Mouse (Mus musculus) left cerebral cortex, adult 11 months (tissue): ENCODE results near the gene Sepsecs.

ENCODE experiments used
- DNase-seq: peaks from one replicate; pipeline ENCODE4 v3.0.0; 2022; ENCODE audit warnings: low spot score

Gene Sepsecs

DNA sequence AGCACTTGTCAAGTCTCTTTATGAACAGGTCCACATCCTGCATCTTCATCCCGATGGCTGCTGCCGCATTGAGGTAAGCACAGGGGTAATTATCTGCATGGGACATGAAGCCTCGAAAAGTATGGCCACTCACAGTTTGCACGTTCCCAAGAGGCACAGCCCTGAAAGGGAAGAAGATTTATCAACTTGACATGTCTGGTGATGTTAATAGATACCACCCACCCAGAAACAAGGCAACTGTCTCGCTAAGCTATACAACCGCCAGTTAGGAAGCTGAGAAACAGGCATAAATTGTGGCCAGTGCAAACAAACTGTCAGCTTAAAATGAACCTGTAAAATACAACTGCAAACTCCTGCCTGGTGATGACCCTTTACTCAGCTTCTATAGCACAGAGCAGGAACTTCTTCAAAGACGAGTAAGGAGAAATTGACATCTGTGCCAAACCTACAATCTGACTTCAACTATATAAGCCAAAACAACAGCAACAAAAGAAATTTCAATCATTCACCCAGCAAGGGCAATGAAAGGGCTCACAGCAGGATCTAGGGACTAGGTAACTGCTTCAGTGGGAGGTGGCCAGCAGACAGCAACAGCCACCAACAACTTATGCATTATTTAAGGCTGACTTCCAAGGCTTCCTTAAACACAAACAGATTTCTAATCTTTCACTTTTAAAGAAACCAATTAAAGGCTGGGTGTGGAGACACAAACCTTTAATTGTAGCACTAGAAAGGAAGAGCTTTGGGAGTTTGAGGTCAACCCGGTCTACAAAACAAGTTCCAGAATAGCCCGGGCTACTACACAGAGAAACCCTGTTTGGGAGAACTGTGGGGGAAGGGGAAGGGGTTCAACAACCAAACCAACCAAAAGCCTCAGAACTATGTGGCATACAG is 25.3 kb downstream of the Sepsecs start:
- DNase-seq: no peak

DNA sequence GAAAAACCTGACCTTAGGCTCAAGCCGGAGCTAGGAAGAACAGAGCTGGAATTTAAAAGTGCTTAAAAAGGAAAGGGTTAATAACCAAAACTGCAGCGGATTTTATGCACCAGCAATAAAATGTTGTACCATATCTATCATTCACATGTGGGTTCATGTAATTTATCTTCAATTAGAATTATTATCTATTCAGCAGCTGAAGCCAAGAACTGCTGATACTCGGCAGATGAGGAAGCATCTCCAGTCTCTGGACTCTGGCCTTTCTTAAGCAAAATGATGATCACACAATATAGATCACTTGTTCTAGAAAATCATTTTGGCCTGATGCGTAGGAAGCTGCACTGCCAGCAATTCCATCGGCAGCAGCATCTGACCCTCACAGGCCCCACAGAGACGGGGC is 27.8 kb downstream of the Sepsecs start:
- DNase-seq: no peak

DNA sequence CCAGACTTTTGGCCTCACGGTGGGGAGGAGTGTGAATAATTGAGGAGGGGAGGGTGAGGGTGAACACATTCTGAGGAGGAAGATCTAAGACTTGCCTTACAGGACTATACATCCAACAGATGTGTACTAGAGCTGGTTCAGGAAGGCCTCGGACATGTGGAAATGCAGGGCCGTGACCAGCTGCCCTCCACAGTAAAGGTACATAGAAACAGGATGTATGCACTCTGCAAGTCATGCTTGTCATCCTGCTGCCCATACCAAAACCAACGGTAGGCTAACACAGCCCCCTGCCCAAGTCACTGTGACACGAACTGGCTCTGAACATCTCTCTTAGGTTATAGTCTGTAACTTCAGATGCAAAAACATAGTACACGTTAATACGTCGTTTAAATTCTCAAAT is 30.6 kb downstream of the Sepsecs start:
- no peak for DNase-seq

DNA sequence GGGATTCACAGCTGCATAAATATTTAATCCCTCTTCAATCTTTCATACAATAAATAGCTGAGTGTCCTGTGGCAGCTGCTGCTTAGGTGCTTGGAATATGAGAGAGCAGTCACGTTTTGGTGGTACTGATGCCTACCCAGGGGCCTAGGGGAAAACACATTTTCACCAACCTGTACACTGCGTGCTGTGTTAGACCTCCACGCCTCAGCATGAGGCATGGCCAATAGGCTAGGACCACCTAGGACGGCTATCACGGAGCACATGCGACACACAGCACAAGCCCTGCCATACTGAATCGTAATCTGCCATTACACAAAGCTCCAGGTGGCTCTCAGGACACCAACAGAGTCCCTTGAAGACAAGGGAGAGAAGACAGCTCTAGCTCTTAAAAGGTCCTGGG is 31.5 kb downstream of the Sepsecs start:
- DNase-seq: no peak

DNA sequence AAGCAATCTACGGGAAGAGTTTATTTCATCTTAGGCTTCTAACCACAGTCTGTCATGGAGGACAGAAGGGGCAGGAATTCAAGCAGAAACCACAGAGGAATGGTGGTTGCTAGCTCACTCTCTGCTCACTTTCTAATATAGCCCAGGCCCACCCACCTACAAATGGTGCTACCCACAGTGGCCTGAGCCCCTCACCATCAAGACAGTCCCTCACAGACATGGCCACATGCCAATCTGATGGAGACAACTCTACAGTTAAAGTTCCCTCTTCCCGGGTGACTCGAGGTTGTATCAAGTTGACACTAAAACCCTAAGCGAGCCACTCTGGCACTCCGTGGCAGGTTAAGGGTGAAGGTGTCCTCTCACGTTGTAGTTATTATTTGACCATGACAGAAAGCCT is 32.6 kb downstream of the Sepsecs start:
- no peak for DNase-seq

DNA sequence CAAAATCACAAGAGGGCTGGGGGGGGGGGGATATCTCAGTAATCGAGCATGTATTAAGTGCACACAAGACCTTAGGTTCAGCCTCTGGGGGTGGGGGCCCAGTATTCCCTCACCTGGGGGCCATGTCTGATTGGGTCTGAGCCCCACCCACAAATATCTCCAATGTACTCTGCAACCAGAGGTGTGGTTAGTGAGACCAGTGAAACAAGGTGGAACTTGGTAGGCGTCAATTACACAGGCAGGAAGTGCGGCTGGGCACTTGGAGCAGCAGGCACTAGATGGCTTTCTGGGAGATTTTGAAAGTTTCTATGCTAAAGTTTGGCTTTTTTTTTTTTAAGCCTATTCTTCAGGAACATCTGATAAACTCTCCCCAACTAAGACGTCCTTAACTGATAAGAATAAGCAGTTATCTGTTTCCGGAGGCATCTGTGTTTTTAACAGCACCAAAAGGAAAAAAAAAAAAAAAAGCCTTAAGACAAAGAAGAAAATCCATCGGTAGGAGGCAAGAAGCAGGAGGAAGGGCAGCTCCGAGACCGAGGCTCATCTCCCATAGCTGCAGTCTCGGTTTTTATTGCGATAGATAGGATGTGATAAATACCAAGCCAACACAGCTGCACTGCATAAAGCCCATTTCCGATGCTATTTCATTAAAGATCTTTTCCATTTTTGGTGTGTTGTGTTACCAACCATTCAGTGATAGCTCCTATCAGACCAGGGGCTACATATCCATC is 33.3 kb downstream of the Sepsecs start:
- DNase-seq: no peak

DNA sequence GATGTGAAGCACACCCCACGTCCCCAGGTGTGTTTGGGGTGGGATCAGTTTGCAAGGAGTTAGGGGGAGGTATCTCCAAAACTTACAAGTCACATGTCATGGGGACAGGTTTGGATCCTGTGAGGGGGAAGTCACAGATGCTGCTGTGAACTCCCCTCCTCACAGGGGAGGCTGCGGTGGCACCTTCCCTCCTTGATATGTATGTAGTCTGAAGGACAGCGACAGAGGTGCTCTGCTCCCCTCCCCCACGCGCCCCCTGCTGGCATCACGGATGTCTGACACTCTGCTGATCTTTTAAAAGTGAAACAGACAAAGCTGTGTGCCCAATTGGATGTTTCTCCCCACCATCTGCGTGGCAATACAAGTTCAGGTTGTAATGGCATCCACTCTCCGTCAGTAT is 35.5 kb downstream of the Sepsecs start:
- DNase-seq: no peak

DNA sequence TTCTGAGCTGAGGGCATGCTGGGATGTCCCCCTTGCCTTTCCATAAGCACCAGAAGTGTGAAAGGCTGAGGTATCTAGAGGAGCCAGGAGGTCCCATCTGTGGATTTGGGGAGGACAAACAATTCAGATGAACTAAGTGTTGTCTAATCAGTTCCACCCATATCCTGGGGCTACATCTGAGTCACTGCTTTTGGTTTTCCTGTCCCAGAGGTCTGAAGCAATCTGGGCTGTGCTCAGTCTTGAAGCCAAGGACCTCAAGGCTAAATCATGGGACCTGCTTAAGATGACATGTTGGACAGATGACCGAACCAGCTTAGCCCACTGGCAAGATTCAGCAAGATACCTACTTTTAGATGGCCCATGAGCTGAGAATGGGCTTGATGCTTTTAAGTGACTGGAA is 39.0 kb downstream of the Sepsecs start:
- DNase-seq: no peak

DNA sequence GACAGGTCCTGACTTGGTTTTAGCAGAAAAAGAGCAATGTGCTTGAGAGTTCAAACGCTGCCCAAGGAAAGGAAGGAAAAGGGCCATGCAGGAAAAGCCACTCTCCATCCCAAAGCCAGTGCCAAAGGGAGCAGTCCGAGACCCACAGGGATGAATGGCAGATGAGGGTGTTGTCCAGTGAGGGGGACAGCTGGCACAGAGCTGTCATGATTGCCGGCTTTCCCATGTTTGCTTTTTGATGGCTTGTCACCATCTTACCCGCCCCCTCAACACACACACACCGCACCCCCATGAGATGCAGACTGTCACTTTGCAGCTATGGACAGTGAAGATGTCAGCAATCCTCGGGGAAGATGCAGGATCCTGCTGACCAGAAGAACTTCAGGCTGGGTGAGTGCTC is 40.3 kb downstream of the Sepsecs start:
- no peak for DNase-seq

DNA sequence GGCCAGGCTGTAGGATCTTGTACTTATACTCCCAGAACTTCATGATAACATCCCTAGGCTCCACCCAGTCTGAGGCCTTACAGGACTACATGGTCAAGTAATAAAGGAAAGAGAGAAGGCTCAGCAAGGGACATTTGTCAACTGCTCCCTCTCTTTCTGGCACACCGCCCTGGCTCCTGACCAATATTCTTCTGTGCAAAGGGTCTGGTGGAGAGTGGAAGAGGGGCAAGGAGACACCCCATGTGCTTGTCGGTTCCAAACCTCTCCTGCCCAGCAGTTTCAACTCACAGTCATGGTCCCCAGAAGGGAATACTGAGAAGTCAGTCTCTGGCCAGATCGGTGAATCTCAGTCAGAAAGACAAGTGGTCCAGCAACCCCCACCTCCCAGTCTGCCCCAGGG is 40.7 kb downstream of the Sepsecs start:
- DNase-seq: no peak

DNA sequence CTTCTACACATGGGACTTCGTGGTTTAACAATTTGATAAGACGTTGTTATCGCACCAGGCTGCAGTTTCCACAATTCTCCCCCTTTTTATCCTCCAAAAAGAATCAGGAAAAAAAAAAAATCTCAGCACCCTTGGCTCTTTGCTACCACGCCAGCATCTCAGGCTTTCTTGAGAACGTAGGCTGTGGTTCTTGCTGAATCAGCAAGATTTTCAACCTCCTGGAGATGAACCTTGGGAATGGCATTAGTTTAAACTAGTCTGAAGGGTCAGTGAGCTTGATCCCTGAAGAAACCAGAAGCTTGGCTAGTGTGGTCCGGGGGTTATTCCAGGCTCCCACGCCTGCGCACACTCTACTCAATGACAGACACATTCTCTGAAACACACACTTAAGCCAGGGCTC is 41.8 kb downstream of the Sepsecs start:
- DNase-seq: no peak

DNA sequence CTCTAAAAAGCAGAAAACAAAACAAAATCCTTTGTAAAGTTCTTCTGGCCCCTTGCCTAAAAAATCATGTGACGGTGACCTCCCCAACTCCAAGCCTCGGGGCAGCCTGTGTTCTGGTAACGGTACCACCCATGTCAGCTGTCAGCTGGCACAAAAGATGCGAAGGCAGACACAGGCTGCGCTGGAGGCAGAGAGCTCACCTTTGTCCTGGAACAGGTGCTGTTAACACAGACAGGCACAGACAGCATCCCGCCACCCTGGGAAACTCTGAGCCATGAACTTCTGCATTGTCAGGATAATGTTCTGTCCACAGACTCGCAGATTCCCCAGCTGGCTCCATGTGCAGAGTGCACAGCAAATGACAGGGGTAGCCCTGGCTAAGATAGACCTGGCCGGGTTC is 43.4 kb downstream of the Sepsecs start:
- no peak for DNase-seq

DNA sequence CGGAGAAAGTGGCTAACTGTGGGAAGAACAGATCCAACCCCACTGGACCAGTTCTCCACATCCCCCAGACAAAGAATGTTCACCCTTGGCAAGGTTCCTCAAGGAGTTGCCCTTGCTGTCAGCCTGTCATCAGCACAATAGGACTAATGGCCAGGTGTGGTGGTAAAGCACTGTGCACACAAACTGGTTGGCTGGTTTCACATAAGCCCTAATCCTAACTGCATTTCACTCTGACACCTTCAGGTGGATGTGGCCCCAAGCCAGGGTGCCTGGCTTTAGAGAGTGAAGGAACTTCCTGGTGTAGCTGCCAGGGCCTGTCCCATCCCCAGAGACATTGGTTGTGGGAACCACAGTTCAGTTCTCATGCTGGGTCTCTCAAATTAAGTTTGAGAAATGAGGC is 44.6 kb downstream of the Sepsecs start:
- no peak for DNase-seq

DNA sequence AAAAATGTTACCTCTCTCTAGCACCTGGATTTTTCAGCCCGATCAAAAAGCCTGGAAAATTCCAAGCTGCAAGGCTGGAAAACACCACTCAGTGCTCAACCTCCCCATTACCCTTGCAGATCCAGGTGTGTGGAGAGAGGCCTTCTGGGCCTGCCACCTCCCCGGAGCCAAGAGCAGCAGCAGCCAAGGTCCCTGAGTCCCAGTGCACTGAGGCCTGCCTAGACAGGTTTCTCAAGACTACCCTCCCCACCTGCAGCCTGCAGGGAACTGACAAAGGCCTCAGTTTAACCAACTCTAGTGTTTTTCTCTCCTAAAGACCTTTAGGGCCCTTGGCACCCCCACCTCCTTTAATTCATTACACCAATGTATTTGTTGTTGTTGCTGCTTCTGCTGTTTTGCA is 46.4 kb downstream of the Sepsecs start:
- no peak for DNase-seq

DNA sequence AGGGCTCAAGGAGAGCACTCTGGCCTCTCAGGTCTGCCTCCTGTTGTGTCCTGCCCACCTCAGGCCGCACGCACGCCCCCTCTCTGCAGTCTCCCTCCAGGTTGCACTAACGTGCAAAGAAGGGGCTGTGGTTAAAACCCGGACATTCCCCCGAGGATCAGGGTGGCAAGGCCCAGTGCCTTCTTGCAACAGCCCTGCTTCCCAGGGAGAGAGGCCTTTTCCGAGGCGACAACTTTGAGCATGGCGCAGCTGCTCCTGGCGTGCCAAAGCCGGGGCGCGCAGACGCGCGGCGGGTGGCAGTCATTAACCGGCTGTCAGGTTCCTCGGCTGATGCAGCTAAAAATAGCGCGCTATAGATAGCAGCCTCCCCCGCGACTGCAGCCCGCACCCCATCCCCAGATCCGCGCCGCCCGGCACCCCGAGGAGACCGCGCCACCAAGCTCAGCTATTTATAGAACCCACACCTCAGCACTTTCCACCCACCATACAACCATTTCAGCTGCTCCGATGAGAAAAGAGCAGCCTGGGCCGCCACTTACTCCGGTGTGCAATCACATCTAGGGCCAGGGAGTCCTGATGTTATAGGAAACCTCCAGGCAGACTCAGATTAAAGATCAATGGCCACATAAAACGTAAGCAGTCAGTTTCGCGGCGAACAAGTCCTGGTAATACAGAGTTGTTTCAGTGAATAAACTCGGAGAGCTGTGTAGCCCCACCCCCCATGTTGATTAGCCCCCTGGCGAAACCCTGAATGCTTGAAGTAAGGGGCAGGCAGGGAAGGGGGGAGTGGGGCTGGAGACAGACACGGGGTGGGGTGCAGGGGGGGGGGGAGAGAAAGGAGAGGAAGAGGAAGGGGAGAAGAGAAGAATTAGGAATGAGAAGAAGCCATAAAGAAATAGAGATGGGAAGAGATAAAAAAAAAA is 50.9 kb downstream of the Sepsecs start:
- peak; percentile 90 for DNase-seq

DNA sequence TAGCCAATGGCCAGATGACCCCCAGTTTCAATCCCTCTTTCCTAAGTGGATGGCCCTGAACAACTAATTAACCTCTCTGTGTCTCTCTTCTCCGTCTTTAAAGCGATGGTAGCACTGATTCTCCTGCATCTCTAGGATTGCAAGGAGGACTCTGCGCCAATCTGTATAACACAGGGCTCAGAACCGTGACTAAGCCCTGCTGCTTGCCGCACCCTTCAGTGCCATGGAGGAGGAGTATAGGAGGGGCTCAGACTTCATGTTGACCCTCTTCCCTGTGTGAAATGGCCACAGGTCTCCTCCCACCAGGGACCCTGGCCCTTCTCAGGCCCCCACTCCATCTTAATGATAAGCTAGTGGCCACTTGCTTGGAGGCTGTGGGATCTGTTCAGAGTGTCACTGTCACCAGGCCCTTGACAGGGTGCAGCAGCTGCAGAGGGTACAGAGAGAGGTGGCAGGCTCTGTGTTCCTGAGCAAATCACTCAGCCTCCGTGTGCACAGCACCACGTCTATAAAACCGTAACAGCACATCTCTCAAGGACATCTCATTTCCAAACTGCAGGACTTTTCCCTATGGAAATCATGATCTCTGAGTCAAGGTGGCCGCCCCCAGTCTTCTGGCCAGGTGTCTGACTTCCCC is 51.7 kb downstream of the Sepsecs start:
- DNase-seq: no peak

DNA sequence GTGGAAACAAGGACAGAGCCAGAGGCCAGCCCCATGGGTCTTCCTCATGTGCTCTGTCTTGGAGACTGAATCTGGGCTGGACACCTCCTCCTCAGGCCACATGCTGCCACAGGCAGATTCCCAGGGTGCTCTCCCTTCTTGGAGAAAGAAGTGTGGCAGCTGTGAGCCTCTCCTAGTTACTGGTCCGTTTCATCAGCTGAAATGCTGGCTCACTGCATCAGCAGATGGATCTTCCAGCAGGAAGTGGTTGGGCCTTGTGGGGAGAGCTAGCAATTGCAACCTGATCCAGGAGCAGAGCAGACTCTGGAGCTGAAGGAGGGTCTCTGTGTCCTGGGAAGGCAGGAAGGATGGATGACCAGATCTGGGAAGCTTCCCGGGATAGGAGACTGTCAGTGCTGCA is 53.0 kb downstream of the Sepsecs start:
- peak; percentile 35 for DNase-seq

DNA sequence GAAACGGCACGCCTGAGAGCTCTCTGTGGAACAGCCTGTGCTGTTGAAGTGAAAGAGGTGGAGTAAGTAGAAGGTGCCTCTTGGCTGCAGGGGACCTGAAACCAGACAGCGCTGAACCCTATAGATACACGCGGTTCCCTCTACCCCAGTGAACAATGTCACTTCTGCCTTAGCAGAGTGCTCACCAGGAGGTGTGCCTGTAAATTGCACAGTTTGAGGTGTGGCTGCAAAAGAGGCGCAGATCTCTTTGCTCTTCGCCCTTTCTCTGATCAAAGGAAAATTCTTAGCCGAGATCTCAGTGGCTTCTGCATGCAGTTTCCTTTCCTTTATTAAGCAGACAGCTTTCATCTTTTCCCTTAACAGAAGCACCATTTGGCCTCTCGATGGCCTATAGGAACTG is 54.1 kb downstream of the Sepsecs start:
- no peak for DNase-seq

DNA sequence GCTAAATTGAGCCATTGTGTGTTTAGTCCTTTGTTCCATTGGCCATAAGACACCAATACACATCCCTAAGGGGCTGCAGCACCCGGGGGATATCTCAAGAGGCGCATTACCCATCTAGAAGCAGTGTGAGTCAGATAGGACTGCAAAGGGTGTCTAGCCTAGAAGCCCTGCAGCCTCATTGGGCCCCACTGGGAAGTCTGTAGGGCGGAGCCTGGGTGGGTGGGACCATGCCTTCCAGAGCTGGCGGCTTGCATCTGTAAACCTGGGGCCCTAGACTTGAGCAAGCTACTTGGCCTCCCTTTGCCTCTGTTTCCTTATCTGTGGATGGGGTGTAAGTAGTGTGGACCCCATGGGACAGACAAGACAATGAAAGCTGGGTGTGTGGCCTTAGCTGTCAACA is 54.8 kb downstream of the Sepsecs start:
- no peak for DNase-seq

DNA sequence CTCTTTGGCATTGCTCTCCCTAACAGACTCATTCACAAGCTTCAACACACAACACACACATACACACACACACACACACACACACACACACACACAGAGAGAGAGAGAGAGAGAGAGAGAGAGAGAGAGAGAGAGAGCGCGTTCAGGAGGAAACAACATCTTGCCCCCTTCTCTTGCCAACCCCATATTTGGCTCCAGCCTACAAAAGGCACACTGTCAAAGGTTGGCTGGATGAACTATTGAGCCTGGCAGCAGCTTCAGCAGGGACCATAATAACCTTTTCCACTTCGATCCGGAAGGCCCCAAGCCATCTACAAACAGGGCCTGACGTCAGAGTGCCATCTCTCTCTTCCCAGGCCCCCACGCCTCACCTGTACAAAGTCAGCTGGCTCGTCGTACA is 56.7 kb downstream of the Sepsecs start:
- DNase-seq: no peak

DNA sequence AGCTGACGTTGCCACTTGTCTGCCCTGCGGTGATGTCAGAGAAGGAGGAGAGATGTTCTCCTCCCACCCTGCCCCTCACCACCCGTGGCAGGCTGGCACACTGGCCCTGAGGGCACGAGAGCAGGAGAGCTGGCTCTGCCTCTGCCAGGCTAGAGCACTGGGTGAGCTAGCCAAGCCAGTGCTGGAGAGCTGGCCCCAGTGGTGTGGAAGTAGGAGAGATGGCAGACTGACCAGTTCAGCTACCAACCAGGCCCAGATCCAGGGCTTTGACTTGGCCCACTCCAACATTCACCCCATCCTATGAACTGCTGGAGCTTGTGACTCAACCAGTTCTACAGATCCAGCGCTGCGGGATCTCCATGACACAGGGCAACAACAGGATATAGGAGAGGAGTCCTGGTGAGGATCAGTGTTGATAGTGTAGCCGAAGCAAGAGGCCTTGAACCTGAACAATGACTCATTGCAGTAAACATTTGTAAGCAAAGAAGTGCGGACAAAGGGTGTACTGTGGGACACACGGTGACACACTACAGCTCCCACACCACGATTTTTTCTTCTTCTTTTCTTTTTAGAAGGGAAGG is 58.1 kb downstream of the Sepsecs start:
- no peak for DNase-seq

DNA sequence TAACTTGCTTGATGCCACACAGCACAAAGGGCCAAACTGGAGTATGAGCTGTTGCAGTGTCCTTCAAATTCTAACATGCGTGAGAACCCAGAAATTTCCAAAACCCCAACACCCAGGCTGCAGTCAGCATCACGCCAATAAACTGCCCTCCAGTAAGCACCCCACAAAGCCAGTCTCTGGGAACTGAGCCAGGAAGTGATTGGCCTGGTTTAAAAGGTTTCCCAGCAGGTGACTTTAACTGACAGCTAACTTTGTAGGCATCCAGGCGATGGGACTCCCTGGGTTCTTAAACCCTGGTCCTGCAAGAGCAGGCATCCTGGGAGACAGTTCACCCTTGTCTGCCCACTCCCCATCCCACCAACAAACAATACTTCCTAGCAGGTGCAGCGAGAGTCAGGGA is 59.2 kb downstream of the Sepsecs start:
- DNase-seq: no peak
